Mouse (Mus musculus) small intestine, adult 2 months (tissue): ENCODE data around the gene Fam69b.

Experiments
- CTCF ChIP-seq: fragments of 200-500 bp; IDR thresholded peaks from 2 replicates; pipeline ENCODE4 v1.5.1; 2012; ENCODE audit warnings: low read depth, mild to moderate bottlenecking, control low read depth, inconsistent platforms, low read length, moderate library complexity, mixed read lengths; ENCODE audit not compliant: insufficient replicate concordance, insufficient read length; ENCODE audit errors: extremely low read depth
- POLR2A ChIP-seq: fragments of 200-500 bp; IDR thresholded peaks from 2 replicates; pipeline ENCODE4 v1.6.1; 2012; ENCODE audit warnings: low read depth, mild to moderate bottlenecking, control low read depth, inconsistent platforms, low read length, moderate library complexity

DNA sequence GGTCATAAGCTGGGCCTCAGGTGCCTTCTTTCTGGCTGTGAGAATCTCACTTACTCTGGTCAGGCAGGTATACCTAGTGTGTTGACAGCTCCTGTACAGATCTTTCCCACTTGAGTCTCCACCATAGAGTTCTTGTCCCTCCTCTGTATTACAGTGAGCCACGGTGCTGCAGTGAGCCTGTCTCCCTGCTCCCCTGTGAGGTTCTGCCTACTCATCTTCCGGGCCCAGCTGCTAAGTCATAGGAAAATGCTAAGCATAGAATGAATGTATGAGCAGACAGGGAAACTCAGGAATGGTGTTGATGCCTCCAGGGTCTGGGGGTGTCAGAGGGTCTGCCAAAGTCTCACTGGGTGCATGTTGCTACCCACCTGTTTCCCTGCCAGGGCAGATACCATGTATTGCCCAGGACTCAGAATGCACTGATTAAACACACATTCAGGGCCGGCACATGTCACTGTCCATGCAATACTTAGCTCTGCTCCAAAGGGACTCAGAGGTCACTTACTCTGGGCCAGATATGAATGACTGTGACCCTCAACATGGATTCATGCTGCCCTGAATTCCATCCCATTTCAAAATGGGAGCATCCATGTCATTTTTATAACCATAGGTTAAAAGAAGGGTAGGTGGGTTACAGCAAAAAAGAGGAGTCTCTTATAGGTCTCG lies 12.7 kb upstream of the Fam69b start:
- TF ChIP-seq CTCF = no peak
- TF ChIP-seq POLR2A = no peak
